Mouse (Mus musculus) right cerebral cortex, postnatal 10 days (tissue): ENCODE results near the gene Gale.
"Not testable (repeated sequence)": the region's sequence is repeated elsewhere in the genome, so short reads cannot be mapped to it uniquely, and the experiment has no call there.

ENCODE experiments used
- DNase-seq, 2 experiments: peaks; one replicate each; pipeline ENCODE4 v3.0.0; 2021; ENCODE audit warnings: low spot score in 2 of 2

Gene Gale

GRCm38 (mm10) chr4:135963457-135964193 is at the start of gene Gale:
TSS of gene Gale (plus strand) at chr4:135963727.
- DNase-seq, result peak; percentile 97

GRCm38 (mm10) chr4:135918635-135919279 is 44.8 kb upstream of the Gale start:
- no peak for DNase-seq

GRCm38 (mm10) chr4:135919280-135919639 is 44.3 kb upstream of the Gale start:
- DNase-seq, result no peak

GRCm38 (mm10) chr4:135920304-135921241 is 43.0 kb upstream of the Gale start, which contains the start of gene Fuca1:
TSS of gene Fuca1 (plus strand) at chr4:135920735.
- peak; percentile 97 to 98 for DNase-seq

- no peak for DNase-seq
These were observed 42.0 kb upstream of the Gale start for GRCm38 (mm10) chr4:135921257-135922120.

- DNase-seq, result no peak
These were observed 41.3 kb upstream of the Gale start for GRCm38 (mm10) chr4:135922190-135922589.

GRCm38 (mm10) chr4:135924418-135924817 is 39.1 kb upstream of the Gale start:
- DNase-seq, result no peak

- no peak for DNase-seq
These were observed 38.2 kb upstream of the Gale start for GRCm38 (mm10) chr4:135925341-135925740.

- no peak for DNase-seq
These were observed 37.2 kb upstream of the Gale start for GRCm38 (mm10) chr4:135926195-135926808.

GRCm38 (mm10) chr4:135926861-135927260 is 36.7 kb upstream of the Gale start:
- no peak for DNase-seq

GRCm38 (mm10) chr4:135928376-135928775 is 35.2 kb upstream of the Gale start:
- no peak for DNase-seq

GRCm38 (mm10) chr4:135929405-135929804 is 34.1 kb upstream of the Gale start:
- no peak for DNase-seq

GRCm38 (mm10) chr4:135929828-135930227 is 33.7 kb upstream of the Gale start:
- no peak for DNase-seq

- no peak for DNase-seq
These were observed 33.3 kb upstream of the Gale start for GRCm38 (mm10) chr4:135930239-135930638.

- DNase-seq, result no peak
These were observed 31.7 kb upstream of the Gale start for GRCm38 (mm10) chr4:135931832-135932231.

- DNase-seq, result no peak
These were observed 28.6 kb upstream of the Gale start for GRCm38 (mm10) chr4:135934708-135935500.

- peak in 1 of 2 experiments; percentile 19 for DNase-seq
These were observed 28.0 kb upstream of the Gale start for GRCm38 (mm10) chr4:135935502-135935901.

- DNase-seq, result no peak
These were observed 24.7 kb upstream of the Gale start for GRCm38 (mm10) chr4:135938858-135939257.

- not testable (repeated sequence) for DNase-seq
These were observed 22.5 kb upstream of the Gale start for GRCm38 (mm10) chr4:135941026-135941425.

- no peak for DNase-seq
These were observed 21.3 kb upstream of the Gale start for GRCm38 (mm10) chr4:135942193-135942592.
